Mouse (Mus musculus): ENCODE data around the gene Hist1h1c. TPM values are rescaled to one million over a fixed set of nuclear protein-coding genes. Genes with fewer than 3 reads are reported as not detected.
"Not testable (repeated sequence)": the region's sequence is repeated elsewhere in the genome, so short reads cannot be mapped to it uniquely, and the experiment has no call there.

The Hist1h1c gene
- polyA plus RNA-seq, 1 experiment from 2014 or later: 13.6 TPM

DNA sequence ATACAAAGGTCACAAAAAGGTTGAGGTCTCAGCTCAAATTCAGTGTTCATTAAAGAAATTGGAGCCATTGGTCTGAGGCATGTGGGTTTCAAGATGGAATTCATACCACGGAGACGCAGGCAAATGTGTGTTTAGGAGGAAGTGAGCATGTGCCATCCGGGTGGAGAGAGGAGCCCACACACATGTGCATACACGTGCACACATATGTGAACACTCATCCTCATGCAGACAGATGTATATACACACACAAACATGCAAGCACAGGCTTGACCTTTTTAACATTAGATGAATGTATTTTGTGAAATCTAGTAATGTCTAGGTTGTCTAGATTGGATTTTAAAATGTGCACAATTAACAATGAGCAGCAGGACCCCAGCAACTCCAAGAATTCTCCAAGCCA, 36.4 kb upstream of the Hist1h1c start:
- Histone ChIP-seq H3K9me3 (no peaks in the 10 kb centered on the region), H3K9ac (no peak overlapping the region), H3K36me3 (no peaks in the 10 kb centered on the region), H3K27me3 (replicated peaks) (no peaks in the 10 kb centered on the region), H3K4me1 (no peaks in the 10 kb centered on the region), H3K4me3 (no peak overlapping the region), H3K4me2 (replicated peaks) (no peak overlapping the region), H3K27ac (no peak overlapping the region)
- no peak for ATAC-seq (ENCODE audit: low FRiP score, low read depth)
- 89% methylated on average over 4 of the region's 4 CpGs for WGBS

DNA sequence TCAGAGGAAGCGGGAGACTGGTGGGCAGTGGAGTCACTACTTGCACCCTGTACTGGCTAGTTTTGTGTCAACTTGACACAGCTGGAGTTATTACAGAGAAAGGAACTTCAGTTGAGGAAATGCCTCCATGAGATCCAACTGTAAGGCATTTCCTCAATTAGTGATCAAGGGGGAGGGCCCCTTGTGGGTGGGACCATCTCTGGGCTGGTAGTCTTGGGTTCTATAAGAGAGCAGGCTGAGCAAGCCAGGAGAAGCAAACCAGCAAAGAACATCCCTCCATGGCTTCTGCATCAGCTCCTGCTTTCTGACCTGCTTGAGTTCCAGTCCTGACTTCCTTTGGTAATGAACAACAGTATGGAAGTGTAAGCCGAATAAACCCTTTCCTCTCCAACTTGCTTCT, 35.8 kb upstream of the Hist1h1c start:
- H3K9ac ChIP-seq; H3K36me3 ChIP-seq; ATAC-seq (ENCODE audit: low FRiP score, low read depth); H3K4me2 ChIP-seq (replicated peaks); H3K4me1 ChIP-seq; H3K9me3 ChIP-seq; H3K27ac ChIP-seq; H3K4me3 ChIP-seq; H3K27me3 ChIP-seq (replicated peaks): not testable (repeated sequence)
- WGBS: 92% methylated on average over 2 of the region's 2 CpGs

DNA sequence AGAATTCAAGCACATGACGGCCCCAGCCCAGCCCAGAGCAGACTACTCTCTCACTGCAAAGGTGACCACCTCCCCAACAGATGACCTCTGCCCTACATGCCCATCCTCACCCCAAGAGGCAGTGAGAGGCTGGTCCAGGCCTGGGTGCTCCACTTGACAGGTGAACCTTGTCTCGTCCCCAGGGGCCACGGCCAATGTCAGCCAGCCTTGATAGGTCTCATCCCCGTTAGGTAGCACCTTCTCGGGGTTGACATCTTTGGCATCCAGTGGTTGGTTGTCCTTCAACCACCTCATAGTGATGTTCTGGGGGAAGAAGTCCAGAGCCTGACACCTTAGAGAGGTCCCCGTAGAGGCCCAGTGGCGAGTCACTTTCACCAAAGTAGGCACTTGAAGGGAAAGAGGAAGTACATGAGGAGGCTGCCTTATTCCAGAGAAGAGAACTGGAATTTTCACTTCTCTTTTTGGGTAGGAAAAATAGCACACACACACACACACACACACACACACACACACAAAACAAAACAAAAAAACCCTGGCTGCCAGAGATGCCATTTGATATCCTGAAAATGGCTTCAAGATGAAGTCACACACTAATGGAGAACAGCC, 32.8 kb upstream of the Hist1h1c start:
- H3K36me3 ChIP-seq: no peaks in the 10 kb centered on the region
- H3K27me3 ChIP-seq (replicated peaks): no peaks in the 10 kb centered on the region
- H3K4me2 ChIP-seq (replicated peaks): no peak overlapping the region
- H3K9ac ChIP-seq: no peak overlapping the region
- H3K27ac ChIP-seq: no peak overlapping the region
- WGBS: 88% methylated on average over 7 of the region's 7 CpGs
- peaks cover 11% of the 10 kb centered on the region; the same call in 1 of the 2 replicates for H3K4me1 ChIP-seq
- no peak for ATAC-seq (ENCODE audit: low FRiP score, low read depth)
- no peak overlapping the region for H3K4me3 ChIP-seq
- H3K9me3 ChIP-seq: no peaks in the 10 kb centered on the region

DNA sequence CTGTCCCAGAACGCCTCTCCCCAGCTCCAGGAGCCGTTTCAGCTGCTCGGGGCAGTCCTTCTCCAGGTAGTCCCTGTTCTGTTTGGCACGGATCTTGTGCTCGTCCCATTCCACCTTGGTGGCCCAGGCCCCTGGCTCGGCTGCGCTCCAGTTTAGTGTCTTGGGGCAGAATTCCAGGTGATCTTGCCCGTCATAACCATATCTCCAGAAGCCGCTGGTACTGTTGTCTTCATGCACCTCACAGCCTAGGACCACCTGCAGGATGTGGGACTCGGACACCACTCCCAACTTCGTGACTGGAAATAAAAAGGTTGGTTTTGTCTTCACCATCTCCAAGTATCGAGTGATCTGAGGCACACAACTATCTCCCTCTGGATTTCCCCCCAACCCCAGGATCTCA, 31.8 kb upstream of the Hist1h1c start:
- Histone ChIP-seq H3K4me2 (replicated peaks) (no peak overlapping the region), H3K9me3 (no peaks in the 10 kb centered on the region), H3K27me3 (replicated peaks) (no peaks in the 10 kb centered on the region), H3K4me1 (peaks cover 11% of the 10 kb centered on the region; the same call in 1 of the 2 replicates), H3K27ac (no peak overlapping the region), H3K36me3 (no peaks in the 10 kb centered on the region), H3K9ac (no peak overlapping the region), H3K4me3 (no peak overlapping the region)
- WGBS: 94% methylated on average over 12 of the region's 12 CpGs
- ATAC-seq (ENCODE audit: low FRiP score, low read depth): no peak

DNA sequence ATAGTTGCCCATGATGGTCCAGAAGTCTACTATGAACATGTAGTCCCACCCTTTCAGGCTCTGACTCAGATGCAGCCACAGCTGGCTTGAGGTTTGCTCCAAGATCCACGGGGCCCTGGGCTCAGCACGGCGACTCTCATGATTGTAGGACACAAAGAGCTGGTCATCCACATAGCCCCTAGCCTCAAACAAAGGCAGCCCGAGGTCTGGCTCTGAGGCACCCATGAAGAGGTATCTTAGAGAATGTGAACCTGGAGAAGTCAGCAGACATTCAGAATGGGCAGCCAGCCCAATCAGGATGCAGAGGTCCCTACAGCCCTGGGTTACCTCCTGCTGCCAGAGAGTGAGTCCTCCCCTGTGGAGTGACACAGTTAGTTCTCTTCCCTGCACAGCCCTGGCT, 30.6 kb upstream of the Hist1h1c start:
- Histone ChIP-seq H3K9me3 (no peaks in the 10 kb centered on the region), H3K4me3 (no peak overlapping the region), H3K4me1 (peaks cover 11% of the 10 kb centered on the region; the same call in 1 of the 2 replicates), H3K27me3 (replicated peaks) (no peaks in the 10 kb centered on the region), H3K36me3 (no peaks in the 10 kb centered on the region), H3K9ac (no peak overlapping the region), H3K27ac (no peak overlapping the region), H3K4me2 (replicated peaks) (no peak overlapping the region)
- 79% methylated on average over 4 of the region's 4 CpGs for WGBS
- ATAC-seq (ENCODE audit: low FRiP score, low read depth): no peak

DNA sequence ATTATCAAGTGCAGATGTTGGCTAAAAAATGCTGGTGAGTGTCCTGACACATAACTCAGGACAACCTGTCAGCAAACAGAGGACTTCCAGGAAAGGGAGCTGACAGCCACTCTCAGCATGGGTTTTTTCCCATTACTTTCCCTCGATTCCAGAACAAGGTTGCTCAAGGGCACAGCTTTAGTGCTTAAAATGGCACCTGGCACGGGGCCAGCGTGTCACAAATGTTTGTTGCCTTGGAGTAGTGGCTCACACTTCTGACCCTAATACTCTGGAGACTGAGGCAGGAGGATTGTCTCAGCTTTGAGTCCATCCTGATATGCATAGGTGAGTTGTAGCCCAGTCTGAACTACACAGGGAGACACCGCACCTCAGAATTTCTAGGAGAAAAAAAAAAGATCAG, 30.0 kb upstream of the Hist1h1c start:
- no peak overlapping the region for H3K4me3 ChIP-seq
- H3K9me3 ChIP-seq: no peaks in the 10 kb centered on the region
- peaks cover 11% of the 10 kb centered on the region; the same call in 1 of the 2 replicates for H3K4me1 ChIP-seq
- H3K27me3 ChIP-seq (replicated peaks): no peaks in the 10 kb centered on the region
- no peak overlapping the region for H3K4me2 ChIP-seq (replicated peaks)
- no peaks in the 10 kb centered on the region for H3K36me3 ChIP-seq
- H3K9ac ChIP-seq: no peak overlapping the region
- H3K27ac ChIP-seq: no peak overlapping the region
- no peak for ATAC-seq (ENCODE audit: low FRiP score, low read depth)
- 79% methylated on average over 4 of the region's 4 CpGs for WGBS

DNA sequence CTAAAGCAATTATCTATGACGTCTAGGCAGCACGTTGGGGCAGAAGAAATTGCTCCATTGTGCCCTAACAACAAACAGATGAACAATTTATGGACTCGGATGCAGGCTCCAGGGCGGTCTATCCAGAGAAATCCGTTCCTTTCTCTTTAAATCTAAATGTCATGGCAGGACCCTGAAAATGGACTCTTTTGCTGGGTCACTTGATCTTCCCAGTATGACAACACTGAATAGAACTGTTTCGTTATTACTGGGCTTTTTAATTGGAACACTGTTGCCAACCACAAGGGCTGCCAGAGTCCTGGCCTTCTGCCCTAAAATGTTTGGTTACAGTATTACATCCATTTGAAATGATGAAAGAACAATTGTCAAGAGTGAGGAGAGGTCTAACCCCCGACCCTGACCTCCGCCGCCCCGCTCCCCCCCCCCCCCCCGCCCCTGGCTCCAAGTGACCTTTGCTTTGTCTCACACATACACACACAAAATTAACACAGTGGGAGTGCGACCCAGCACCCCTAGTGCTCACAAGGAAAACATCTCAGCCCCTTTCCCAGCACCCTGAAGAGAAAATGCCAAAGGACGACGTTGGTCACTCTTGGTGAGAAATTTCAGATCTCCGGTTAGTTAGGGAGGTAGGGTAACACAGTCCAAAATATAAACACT, 28.8 kb upstream of the Hist1h1c start:
- H3K36me3 ChIP-seq: no peaks in the 10 kb centered on the region
- no peaks in the 10 kb centered on the region for H3K27me3 ChIP-seq (replicated peaks)
- peak overlapping the region; percentile 52 for H3K9ac ChIP-seq
- H3K9me3 ChIP-seq: no peaks in the 10 kb centered on the region
- ATAC-seq (ENCODE audit: low FRiP score, low read depth): peak; percentile 9; the same call in 1 of the 2 replicates
- peaks cover 11% of the 10 kb centered on the region; the same call in 1 of the 2 replicates for H3K4me1 ChIP-seq
- H3K4me3 ChIP-seq: peak overlapping the region; percentile 29
- H3K27ac ChIP-seq: no peak overlapping the region
- H3K4me2 ChIP-seq (replicated peaks): peak overlapping the region; percentile 67
- 14% methylated on average over 15 of the region's 15 CpGs for WGBS

DNA sequence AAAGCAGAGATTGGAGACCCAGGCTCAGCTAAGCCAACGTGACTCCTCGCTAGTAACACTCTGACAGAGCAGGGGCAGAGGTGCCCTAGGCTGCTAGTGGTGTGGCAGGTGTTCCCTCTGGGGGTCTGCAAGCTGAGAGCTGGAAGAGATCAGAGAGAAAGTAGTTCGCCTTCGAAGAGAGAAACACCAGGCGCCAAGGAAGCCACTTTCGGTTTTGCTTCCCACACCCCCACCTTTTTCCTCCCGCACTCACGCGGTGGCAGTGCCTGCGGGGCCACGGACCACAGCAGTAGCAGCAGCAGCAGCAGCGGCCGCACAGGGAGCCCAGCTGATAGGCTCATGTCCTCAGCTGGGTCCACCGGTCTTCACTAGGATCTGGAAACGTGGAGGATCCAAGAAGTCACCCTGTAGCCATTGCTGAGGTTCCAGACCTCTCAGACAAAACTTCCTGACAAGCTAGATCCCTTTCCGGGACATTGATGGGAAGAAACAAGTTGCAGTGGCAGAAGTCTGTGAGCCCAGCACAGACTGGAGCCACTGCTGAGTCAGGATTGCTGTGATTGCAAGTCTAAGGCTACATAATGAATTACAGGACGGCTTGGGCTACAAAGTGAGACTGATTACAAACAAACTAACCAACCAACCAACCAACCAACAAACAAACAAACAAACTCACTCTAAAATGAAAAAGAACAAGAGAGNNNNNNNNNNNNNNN, 28.1 kb upstream of the Hist1h1c start, which contains the start of gene Hfe:
Gene Hfe, minus strand, starts transcription at position 481 of the 716 bp plus-strand sequence.
- peak; percentile 63; the same call in 1 of the 2 replicates for ATAC-seq (ENCODE audit: low FRiP score, low read depth)
- Histone ChIP-seq H3K4me3 (peak within 1 kb of the TSS; percentile 29), H3K9ac (peak within 1 kb of the TSS; percentile 52), H3K27me3 (replicated peaks) (no peaks in the 10 kb centered on the region), H3K4me1 (peaks cover 11% of the 10 kb centered on the region; the same call in 1 of the 2 replicates), H3K27ac (no peak within 1 kb of the TSS), H3K4me2 (replicated peaks) (peak within 1 kb of the TSS; percentile 67), H3K36me3 (no peaks in the 10 kb centered on the region), H3K9me3 (no peaks in the 10 kb centered on the region)
- 3% methylated on average over 17 of the region's 17 CpGs for WGBS

DNA sequence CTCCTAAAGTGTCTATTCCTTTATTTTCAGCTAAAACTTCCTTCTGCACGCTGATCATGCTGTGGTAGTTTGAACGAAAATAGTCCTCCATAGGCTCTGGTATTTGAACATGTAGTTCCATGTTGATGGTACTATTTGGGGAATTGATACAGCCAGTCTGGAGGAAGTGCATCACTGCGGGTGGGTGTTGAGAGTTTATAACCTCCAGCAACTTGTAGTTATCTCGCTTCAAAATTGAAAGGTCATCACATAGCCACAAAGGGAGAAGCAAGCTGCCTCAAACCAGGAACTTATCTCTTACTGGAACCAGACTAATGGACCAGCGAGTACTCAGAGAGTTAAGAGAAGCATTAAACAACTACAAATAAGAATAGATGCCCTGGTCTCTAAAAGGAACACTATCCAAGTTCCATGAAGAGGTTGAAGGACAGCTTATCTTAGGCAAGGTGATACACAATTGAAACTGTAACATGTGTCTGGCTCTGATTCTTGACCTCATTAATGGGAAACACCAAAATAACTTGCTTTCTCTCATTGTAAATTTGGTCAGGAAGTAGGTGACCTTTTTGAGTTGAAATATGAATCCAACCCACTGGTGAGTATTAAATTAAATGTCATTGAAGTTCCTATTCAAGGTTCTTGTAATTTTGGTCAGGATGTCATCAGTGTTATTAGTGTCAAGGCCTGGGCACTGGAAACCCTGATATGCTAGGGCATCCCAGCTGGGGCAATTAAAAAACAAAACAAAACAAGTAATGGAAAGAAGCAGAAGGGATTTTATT, 22.2 kb upstream of the Hist1h1c start:
- no peak overlapping the region for H3K4me2 ChIP-seq (replicated peaks)
- 88% methylated on average over 5 of the region's 5 CpGs for WGBS
- no peak overlapping the region for H3K9ac ChIP-seq
- no peaks in the 10 kb centered on the region for H3K9me3 ChIP-seq
- H3K4me1 ChIP-seq: no peaks in the 10 kb centered on the region
- no peak for ATAC-seq (ENCODE audit: low FRiP score, low read depth)
- no peak overlapping the region for H3K4me3 ChIP-seq
- H3K27ac ChIP-seq: no peak overlapping the region
- H3K27me3 ChIP-seq (replicated peaks): no peaks in the 10 kb centered on the region
- no peaks in the 10 kb centered on the region for H3K36me3 ChIP-seq

DNA sequence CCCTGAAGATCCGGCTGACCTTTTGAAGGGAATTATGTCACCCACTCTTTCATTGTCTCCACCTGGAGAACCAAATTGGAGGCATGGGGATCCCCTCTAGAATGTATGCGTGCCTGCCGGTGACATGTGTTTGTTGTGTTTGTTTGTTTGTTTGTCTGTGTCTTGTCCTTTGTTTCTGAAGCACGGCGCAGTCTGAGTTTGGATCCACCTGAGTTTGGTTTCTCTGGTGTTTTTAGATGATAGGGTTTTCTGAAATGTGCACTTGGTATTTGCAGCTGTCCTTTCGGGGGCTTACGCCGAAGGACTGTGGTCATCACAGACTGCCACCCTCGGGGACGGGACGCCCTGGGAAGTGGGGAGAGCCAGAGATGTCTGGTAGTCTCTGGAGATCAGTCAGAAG, 21.4 kb upstream of the Hist1h1c start:
- no peak overlapping the region for H3K4me3 ChIP-seq
- H3K4me1 ChIP-seq: no peaks in the 10 kb centered on the region
- no peaks in the 10 kb centered on the region for H3K9me3 ChIP-seq
- H3K27ac ChIP-seq: no peak overlapping the region
- 62% methylated on average over 11 of the region's 11 CpGs for WGBS
- H3K4me2 ChIP-seq (replicated peaks): no peak overlapping the region
- H3K27me3 ChIP-seq (replicated peaks): no peaks in the 10 kb centered on the region
- H3K9ac ChIP-seq: no peak overlapping the region
- no peak for ATAC-seq (ENCODE audit: low FRiP score, low read depth)
- no peaks in the 10 kb centered on the region for H3K36me3 ChIP-seq

DNA sequence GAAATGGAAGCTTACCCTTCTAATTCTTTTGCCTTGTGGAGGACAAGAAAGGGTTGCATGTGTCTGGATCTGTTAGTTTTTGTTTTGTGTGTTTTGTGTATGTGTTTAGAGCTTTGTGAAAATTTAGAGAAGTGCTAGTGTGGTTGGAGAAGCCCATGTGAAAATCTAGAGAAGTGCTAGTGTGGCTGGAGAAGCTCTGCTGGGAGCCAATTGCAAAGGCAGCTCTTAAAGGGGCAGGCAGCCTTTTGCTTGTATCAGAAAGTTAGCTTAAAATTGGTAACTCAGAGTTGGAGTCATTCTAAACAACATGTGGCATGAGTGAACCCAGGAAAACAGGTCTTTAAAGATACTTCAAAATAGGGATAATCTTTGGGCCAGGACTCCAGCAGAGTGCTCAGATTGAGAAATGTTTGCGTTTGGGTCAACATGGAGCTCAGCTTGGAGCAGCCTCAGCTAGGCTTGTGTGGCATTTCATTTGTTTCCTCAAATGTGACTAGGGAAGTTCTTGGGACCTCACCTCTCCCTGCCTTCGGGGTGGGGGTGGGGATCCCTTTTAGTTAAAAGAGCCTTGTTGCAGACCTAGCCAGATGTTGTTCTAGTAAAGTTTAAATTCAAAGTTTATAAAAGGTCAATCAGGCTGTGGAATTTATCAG, 20.9 kb upstream of the Hist1h1c start:
- not testable (repeated sequence) for ATAC-seq (ENCODE audit: low FRiP score, low read depth); H3K4me1 ChIP-seq; H3K27me3 ChIP-seq (replicated peaks); H3K4me2 ChIP-seq (replicated peaks); H3K27ac ChIP-seq; H3K9me3 ChIP-seq; H3K36me3 ChIP-seq; H3K4me3 ChIP-seq; H3K9ac ChIP-seq
- 19% methylated on average over 2 of the region's 2 CpGs for WGBS

Measured in neural tube, embryonic 12.5 days (tissue).